Comparison of ENCODE assay signal across 16 mouse cellular contexts in the genomic region with DNA sequence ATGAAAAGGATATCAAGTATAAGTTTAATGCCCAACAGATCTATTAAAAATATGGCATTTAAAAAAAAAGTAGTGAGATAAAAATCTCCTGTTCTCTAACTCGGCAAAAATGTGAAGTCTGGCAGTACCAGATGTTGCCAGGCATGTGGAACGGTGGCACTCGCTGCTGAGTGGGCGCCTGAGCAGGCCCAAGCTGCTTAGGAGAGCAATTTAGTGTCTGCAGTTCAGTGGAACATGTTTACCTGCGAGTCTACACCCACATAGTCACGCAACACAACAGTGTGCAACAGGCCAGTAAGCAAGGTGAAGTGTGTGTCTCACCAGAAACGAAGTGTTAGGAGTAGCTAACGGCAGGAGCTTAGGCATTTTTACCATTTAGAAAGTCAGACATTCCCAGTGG. TPM values are rescaled to one million over a fixed set of nuclear protein-coding genes. Genes with fewer than 3 reads are reported as not detected.
DNase-seq lines count a peak whose midpoint lies in the region; ATAC-seq lines count a peak whose summit lies in the region.
"Had no signal": no experiment of that assay in that cellular context is flagged by ENCODE, and none has a peak within 500 bp of the region (broad histone marks: within the 10 kb centered on the region; RNA-seq: fewer than 3 reads in every experiment).

No protein-coding gene starts in this region.

- no peak overlapping the region for H3K4me3 ChIP-seq in kidney, embryonic 15.5 days (replicated peaks)
- H3K4me3 ChIP-seq: erythroblast, embryonic 14.5 days; heart, embryonic 15.5 days; intestine, embryonic 15.5 days had no signal

- H3K9ac ChIP-seq in kidney, embryonic 15.5 days = no peak overlapping the region
- H3K9ac ChIP-seq: heart, embryonic 15.5 days; intestine, embryonic 15.5 days; liver, postnatal 0 days had no signal

- DNase-seq in kidney, adult 8-10 months = no peak
- peak; percentile 83 for DNase-seq in brain, adult 2 months (ENCODE audit: low read depth, low spot score)
- peak; percentile 58 to 83 for DNase-seq in frontal cortex, postnatal 36 days (ENCODE audit: low spot score in 2 of 2)
- peak; percentile 71 to 72 for DNase-seq in left cerebral cortex, postnatal 36 days (ENCODE audit: low spot score in 2 of 2)
- DNase-seq in testis, postnatal 10 days (ENCODE audit: low spot score) = no peak
- DNase-seq in gastrocnemius, postnatal 10 days = no peak
- DNase-seq: cerebellum, adult 2 months; embryo, embryonic 11 days; gastrocnemius, postnatal 36 days; liver, postnatal 0 days had no signal

- H3K4me1 ChIP-seq in kidney, embryonic 15.5 days = peaks cover 24% of the 10 kb centered on the region

- ATAC-seq in kidney, embryonic 15.5 days (replicated peaks; ENCODE audit: low FRiP score) = no peak
- ATAC-seq in activated CD4-positive, CD25-positive, alpha-beta regulatory T cell, adult 4 months = no peak
- ATAC-seq: intestine, embryonic 15.5 days; liver, postnatal 0 days had no signal

- H3K4me2 ChIP-seq in kidney, embryonic 15.5 days = no peak overlapping the region
- H3K4me2 ChIP-seq: heart, embryonic 15.5 days; intestine, embryonic 15.5 days had no signal

- intact Hi-C loops in left cerebral cortex, postnatal 36 days (cut with DNase I) = loop anchor here (5.0 kb wide), 2 partner anchors 40 to 55 kb away; a partner anchor contains a TSS

- H3K36me3 ChIP-seq in kidney, embryonic 15.5 days = no peaks in the 10 kb centered on the region
- H3K36me3 ChIP-seq: heart, embryonic 15.5 days; intestine, embryonic 15.5 days had no signal

- 74% methylated on average over 8 of the region's 8 CpGs for WGBS in kidney, embryonic 15.5 days

- peak overlapping the region; percentile 25; the same call in 1 of the 2 replicates for H3K27ac ChIP-seq in kidney, embryonic 15.5 days
- H3K27ac ChIP-seq: heart, embryonic 15.5 days; intestine, embryonic 15.5 days; macrophage had no signal

- H3K27me3 ChIP-seq in kidney, embryonic 15.5 days = no peaks in the 10 kb centered on the region
- H3K27me3 ChIP-seq: heart, embryonic 15.5 days; intestine, embryonic 15.5 days had no signal

- no peaks in the 10 kb centered on the region for H3K9me3 ChIP-seq in kidney, embryonic 15.5 days (replicated peaks)
- H3K9me3 ChIP-seq: heart, embryonic 15.5 days; intestine, embryonic 15.5 days had no signal

RNA-seq across cellular contexts. Expression of a gene that starts 41.6 kb away (rescaled TPM):
- polyA plus RNA-seq in kidney, embryonic 15.5 days (2015; fragmentation: Nextera tagmentation; extraction: Ambion mirVana) = 41.1 and 42.2 TPM in 2 replicates
- 10 to 100 TPM; 83.5 to 88.8 TPM for total RNA-seq in left cerebral cortex, postnatal 36 days (2021)
- under 1 TPM in 1 of 2 experiments, not detected in 1; 0.27 TPM for polyA plus RNA-seq in activated CD4-positive, CD25-positive, alpha-beta regulatory T cell, adult 4 months (2017; shearing (Covaris generic))
- 1 to 10 TPM; 7.1 to 8.4 TPM for total RNA-seq in gastrocnemius, postnatal 10 days (2021)
- polyA plus RNA-seq: macrophage had no signal

Comparison
In these comparisons a context has a peak if more than half of its experiments do, and no peak if none do; other contexts are left out.
1. DNase-seq: peak in brain, adult 2 months (single experiment), frontal cortex, postnatal 36 days (2 of 2) and left cerebral cortex, postnatal 36 days (2 of 2); none in kidney, adult 8-10 months (0 of 2), testis, postnatal 10 days (single experiment) and gastrocnemius, postnatal 10 days (single experiment).
2. RNA of a gene that starts 41.6 kb away (total RNA-seq): 83.5 to 88.8 TPM in left cerebral cortex, postnatal 36 days; 7.1 to 8.4 TPM in gastrocnemius, postnatal 10 days; every median in the first group is over 4 times any median in the second.